Mouse (Mus musculus): ENCODE measurements around the gene Cltb.

The Cltb gene

GRCm38 (mm10) chr13:54596107-54596690, 14.9 kb downstream of the Cltb start:
- DNase-seq (ENCODE audit: extremely low spot score), result no peak

- no peak for DNase-seq (ENCODE audit: extremely low spot score)
These were observed 17.5 kb downstream of the Cltb start for GRCm38 (mm10) chr13:54593617-54594016.

GRCm38 (mm10) chr13:54591776-54592356, 19.3 kb downstream of the Cltb start:
- no peak for DNase-seq (ENCODE audit: extremely low spot score)

DNA sequence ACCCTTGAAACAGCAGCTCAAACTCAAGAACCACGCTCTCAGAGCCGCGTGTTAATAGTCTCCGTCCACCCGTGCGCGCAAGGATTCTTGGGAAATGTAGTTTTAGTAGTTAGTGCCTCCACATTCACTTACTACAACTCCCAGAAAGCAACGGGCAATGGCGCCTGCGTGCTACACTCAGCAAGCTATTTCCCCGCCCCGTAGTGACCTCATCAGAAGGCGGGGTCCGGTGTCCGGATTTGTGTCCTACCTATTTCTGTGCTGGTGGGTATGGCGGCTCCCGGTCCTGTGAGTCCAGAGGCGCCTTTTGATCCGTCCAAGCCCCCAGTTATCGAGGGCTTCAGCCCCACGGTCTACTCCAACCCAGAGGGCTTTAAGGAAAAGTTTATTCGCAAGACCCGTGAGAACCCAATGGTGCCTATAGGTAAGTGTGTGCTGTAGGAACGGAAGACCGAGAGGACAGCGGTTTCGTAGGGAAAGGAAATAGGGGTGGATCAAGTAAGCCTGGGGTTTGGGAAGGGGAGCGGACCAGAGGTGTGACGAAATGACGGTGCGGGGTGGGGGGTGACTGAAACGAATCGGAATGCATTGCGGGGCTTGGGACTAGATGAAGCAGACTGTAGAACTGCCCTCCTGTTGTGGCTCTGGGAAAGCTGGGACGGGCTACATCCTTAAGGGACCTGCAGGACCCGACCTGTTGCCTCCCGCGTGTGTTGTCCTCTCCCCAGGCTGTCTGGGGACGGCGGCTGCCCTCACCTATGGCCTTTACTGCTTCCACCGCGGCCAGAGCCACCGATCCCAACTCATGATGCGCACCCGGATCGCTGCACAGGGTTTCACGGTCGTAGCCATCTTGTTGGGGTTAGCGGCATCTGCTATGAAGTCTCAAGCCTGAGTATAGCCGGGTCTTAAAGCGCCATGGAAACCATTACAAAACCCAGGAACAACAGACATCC, 20.9 kb downstream of the Cltb start, which contains the start of the genes Nop16 and Higd2a:
Gene Nop16 (minus strand): TSS at position 95 of the 956 bp plus-strand sequence.
Gene Higd2a (plus strand): TSS at position 212 of the 956 bp plus-strand sequence.
- DNase-seq (ENCODE audit: extremely low spot score), result peak; percentile 99

DNA sequence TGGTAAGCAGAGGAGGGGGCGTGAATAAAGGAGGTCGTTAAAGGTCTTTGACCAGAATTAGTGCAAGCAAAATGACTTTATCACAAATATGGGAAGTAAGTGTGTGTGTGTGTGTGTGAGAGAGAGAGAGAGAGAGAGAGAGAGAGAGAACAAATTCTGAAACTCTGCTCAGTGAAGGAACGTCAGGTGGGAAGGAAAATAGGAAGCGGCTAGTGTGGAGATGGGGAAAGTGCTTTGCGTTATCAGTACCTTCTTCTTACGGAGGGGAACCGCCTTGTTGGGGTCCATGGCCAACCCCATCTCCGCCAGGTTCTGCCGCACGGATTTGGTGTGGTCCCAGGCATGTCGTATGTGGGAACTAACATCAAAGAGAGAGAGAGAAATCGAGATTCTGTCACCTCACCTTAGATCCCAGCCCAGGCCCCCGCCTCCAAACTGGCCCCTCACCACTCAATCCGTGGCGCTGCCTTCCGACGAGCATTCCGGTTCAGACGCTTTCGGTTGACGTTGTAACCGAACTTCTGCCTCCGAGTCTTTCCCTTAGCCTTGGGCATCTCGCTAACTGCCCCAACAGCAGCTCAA, 21.6 kb downstream of the Cltb start:
- no peak for DNase-seq (ENCODE audit: extremely low spot score)

DNA sequence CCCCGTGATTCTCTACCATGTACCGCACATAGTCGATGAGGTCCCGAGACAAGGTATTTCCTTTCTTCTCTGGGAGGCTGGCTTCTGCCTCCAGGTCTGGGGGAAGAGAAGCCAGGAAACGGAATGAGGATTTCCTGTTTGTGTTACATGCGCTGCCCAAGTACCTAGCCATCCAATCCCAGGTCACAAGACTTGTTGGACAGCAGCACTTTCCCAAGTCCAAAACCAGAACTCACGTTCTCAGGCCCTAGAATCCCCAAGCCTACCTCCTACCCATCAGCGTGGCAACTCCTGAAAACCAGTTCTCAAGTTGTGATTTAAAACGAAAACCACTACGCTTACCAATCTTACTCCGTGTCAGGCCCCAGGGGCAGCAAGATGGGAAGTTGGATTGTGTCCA, 25.3 kb downstream of the Cltb start:
- DNase-seq (ENCODE audit: extremely low spot score), result no peak

DNA sequence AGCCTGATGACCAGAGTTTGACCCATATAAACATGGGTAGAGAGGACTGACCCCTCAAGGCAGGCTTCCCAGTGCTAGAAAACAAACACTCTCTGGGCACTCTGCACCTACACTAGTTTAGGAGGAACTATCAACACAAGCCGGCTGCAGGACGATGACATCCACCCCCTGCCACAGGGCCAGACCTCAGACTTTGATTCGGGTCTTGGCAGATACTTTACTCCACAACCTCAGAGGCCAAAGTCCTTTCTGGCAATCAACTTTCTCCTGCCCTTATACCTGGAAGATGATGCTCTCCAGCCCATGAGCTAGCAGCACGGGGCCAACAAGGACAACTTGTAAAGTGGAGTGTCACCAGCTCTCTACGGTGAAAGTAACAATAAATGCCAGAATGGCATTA, 28.3 kb downstream of the Cltb start:
- no peak for DNase-seq (ENCODE audit: extremely low spot score)

GRCm38 (mm10) chr13:54582126-54582525, 29.0 kb downstream of the Cltb start:
- DNase-seq (ENCODE audit: extremely low spot score), result no peak

GRCm38 (mm10) chr13:54581385-54581784, 29.8 kb downstream of the Cltb start:
- DNase-seq (ENCODE audit: extremely low spot score), result no peak

DNA sequence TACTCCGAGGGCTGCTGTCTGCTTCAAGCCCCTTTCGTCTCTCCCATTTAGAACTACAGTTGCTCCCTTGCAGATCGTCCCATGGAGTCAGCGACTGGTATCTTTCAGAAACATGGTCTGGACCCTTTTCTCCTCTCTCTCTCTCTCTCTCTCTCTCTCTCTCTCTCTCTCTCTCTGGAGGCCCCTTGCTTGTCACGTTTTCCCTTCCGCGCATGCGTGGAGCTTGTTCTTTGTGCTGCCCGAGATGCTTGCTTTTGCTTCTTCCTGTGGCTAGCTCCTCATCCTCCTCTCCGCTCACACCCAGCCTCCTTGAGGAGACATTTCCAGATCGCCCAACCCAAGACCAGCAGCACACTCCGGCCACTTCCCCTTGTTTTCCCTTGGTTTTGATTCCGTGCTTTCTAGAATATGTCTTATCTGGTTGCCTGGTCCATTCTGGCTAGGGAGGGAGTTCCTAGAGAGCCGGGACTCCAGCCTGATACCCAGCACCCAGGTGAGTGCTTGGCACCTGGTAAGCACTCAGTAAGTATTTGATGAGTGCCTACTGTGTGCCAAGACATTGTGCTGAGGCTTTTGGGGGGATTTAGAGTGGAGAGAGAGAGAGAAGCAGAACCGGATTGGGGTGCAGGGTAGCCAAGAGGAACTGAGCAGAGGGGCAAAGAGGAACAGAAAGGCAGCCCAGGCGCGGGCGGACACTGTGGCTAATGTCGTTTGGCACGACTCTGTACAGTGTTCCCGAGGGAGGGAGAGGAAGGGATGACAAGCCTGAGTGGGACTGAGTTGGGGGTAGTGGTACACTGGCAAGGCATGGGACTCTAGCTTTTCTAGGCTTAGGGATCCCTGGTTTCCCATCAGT, 33.3 kb downstream of the Cltb start:
- no peak for DNase-seq (ENCODE audit: extremely low spot score)

DNA sequence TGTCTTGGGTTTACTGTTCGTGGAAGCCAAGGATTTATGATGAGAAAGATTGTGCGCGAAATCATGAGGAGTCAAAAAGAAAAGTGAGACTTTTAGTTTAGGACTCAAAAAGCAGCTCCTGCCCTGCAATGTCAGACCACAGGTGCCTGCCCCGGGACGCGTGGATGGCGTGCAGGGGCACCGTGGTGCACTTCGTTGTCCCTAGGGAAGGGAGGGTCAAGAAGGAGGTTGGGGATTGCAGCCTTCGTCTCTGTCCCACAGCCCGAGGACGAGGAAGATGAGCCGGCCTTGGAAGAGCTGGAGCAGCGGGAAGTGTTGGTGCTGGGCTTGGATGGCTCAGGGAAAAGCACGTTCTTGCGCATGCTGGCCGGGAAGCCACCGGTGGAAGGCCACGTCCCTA, 35.7 kb downstream of the Cltb start:
- DNase-seq (ENCODE audit: extremely low spot score), result peak; percentile 47

GRCm38 (mm10) chr13:54574854-54575481, 36.2 kb downstream of the Cltb start, which contains the start of gene Arl10:
Gene Arl10 (plus strand): TSS chr13:54575015.
- peak; percentile 88 for DNase-seq (ENCODE audit: extremely low spot score)

DNA sequence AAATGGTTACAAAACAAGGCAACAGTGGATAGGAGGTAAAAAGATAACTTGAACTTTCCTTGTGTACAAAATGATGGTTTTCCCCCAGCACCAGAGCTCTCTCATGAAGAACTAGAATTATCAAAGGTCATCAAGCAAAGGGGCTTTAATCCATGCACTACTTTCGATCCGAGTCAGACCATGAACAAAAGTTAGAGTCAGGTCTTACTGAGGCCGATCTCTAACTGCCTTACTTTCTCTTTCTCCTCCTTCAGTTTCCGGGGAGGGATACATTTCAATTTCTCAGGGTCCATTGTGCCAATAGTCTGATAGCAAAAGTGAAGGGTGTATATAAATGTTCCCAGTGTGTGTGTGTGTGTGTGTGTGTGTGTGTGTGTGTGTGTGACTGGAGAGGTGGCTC, 38.5 kb downstream of the Cltb start:
- DNase-seq (ENCODE audit: extremely low spot score), result no peak

GRCm38 (mm10) chr13:54571637-54572036, 39.5 kb downstream of the Cltb start:
- DNase-seq (ENCODE audit: extremely low spot score), result no peak

GRCm38 (mm10) chr13:54570736-54571135, 40.4 kb downstream of the Cltb start:
- no peak for DNase-seq (ENCODE audit: extremely low spot score)

GRCm38 (mm10) chr13:54569282-54569681, 41.9 kb downstream of the Cltb start:
- no peak for DNase-seq (ENCODE audit: extremely low spot score)

DNA sequence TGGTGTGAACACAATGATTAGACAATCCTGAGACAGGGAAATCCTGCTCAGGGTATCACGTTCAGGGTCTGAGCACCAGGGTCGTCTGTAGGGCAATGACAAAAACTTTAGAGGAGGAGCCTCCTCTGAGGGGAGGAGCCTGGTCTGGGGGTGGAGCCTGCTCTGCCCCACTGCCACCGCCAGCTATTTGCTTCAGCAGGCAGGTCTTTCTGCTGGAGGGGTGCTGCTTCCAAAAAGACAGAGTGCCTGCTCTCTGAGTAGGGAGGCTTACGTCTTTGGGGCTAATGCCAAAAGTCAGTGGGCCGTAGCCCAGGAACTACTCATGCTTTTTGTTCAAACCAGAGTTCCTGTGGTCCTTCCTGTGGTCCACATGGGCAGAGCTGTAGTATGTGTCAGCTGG, 42.8 kb downstream of the Cltb start:
- DNase-seq (ENCODE audit: extremely low spot score), result no peak

DNA sequence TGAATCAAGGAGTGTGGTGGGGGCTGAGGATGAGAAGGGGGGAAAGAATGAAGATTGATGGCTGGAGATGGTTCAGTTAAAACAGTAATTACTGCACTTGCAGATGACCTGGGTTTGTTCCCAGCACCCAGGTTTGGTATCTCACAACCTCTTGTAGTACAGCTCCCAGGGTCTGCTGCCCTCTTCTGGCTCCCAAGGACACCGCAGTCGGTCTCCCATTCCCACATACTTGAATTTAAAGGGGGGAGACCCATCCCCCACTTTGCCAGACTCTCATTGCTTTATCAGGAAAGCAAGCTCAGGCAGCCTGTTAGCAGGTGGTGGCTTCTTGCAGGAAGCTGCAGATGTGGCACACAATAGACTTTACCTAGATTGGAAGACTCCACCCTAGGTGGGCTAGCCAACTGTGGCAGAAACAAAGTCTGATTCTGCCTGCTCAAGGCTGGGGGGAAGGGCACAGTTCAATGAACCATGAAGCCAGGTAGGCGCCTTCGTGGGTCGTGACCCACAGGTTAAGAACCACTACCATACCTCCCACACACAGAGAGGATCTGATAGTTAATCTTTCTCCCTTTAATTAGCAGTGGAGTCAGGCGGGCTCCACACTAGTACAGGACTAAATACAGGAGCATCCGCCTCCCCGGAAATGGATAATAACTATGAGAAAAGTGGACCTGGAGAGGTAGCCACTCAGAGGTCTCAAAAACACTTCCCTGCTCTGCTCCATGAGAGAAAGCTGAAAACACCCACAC, 45.4 kb downstream of the Cltb start:
- DNase-seq (ENCODE audit: extremely low spot score), result peak; percentile 63

DNA sequence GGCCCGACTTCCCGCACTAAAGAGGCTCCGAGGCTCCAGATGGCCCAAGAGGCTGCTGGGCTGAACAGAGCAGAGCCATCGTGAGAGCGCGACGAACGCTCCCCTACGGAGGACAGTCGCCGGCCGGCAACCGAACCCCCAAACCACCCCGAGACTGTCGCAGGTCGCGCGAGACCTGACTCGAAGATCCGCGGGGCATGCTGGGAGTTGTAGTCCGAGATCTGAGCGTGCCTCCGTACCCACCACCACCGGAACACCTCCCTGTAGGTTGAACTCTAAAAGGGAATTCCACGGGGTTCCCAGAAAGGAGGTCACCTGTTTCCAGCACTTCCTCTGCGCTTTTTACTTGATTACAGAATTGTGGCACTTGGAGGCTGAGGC, 46.0 kb downstream of the Cltb start, which contains the start of gene 4833439L19Rik:
Gene 4833439L19Rik (minus strand): TSS at position 235 of the 381 bp plus-strand sequence.
- peak; percentile 90 for DNase-seq (ENCODE audit: extremely low spot score)
